Mouse (Mus musculus) heart, postnatal 0 days (tissue): ENCODE data around the gene Plau.

Experiments
- CTCF ChIP-seq: IDR thresholded peaks from 2 replicates; pipeline ENCODE4 v1.5.1; 2016; ENCODE audit warnings: antibody characterized with exemption, control low read depth, low read depth
- EP300 ChIP-seq: IDR thresholded peaks from 2 replicates; pipeline ENCODE4 v1.6.1; 2016; ENCODE audit warnings: antibody characterized with exemption, low read depth

DNA sequence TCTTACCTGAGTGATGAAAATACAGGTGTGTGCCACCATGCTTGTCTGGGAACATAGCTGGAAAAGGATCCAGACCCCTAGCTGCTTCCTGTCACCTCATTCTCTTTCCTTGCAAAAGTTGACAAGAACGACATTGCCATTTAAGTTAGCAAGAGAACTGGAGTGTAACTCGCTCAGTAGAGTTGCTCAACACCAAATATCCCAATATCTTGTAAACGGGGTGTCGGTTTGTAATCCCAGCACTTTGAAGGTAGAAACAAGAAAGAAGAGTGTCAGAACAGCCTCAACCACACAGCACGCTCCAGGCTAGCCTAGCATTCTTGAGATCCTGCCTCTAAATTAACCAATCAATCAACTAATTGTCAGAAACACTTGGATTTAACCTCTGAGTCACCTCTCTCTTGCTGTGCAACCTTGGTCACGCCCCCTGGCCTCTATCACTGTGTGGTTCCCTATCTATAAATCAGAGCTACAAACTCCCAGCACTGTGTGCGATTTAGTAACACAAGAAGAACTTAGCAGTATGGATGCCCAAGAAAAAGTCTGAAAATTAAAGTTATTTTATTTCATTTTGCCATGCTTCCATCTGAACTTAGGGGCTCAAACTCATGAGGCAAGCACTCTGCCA, 24.6 kb upstream of the Plau start:
- TF ChIP-seq EP300 = no peak
- TF ChIP-seq CTCF = no peak
